Mouse (Mus musculus) CH12.LX (cell line): Measurements from ENCODE around the gene Stk17b. TPM values are rescaled to one million over a fixed set of nuclear protein-coding genes. Genes with fewer than 3 reads are reported as not detected.
A peak's percentile ranks its signal among the peaks of the same experiment; 100 is the strongest.

ENCODE experiments used
- DNase-seq: peaks from one replicate; pipeline ENCODE4 v3.0.0-alpha.2; 2013; ENCODE audit errors: extremely low read depth
- H3K27ac ChIP-seq: 2 replicates; pipeline ENCODE4 v1.5.1; 2012; ENCODE audit warnings: low read depth, mild to moderate bottlenecking, control low read depth, moderate library complexity; ENCODE audit not compliant: insufficient read depth
- H3K27me3 ChIP-seq: replicated peaks from 2 replicates; pipeline ENCODE3; 2012; ENCODE audit warnings: inconsistent platforms
- H3K36me3 ChIP-seq, 2 experiments: replicated peaks in 1 of 2; 2 replicates each; pipeline versions ENCODE3 to v1.6.1; 2012; ENCODE audit warnings: inconsistent platforms in 1 of 2, low read length in 1 of 2, mild to moderate bottlenecking in 1 of 2, mixed read lengths in 1 of 2, moderate library complexity in 1 of 2; ENCODE audit not compliant: control insufficient read depth in 1 of 2, insufficient read depth in 1 of 2
- H3K4me1 ChIP-seq, 2 experiments: 2 replicates each; pipeline ENCODE4 v1.6.1; 2012; ENCODE audit warnings: inconsistent platforms in 1 of 2, moderate library complexity in 1 of 2; ENCODE audit not compliant: insufficient read depth in 2 of 2, control insufficient read depth in 1 of 2
- H3K4me2 ChIP-seq: 2 replicates; pipeline ENCODE4 v1.6.1; 2012; ENCODE audit warnings: low read depth, mild to moderate bottlenecking, control low read depth; ENCODE audit not compliant: poor library complexity, insufficient read depth, severe bottlenecking
- H3K4me3 ChIP-seq, 3 experiments: fragments of 150-350 bp in 1 of 3; sonication (generic) in 1 of 3; replicated peaks in 1 of 3; 2 replicates each; pipeline versions ENCODE3 to v1.5.1; 2011 to 2012; ENCODE audit warnings: low read depth in 2 of 3, low read length in 2 of 3, mild to moderate bottlenecking in 2 of 3, moderate library complexity in 2 of 3, control low read depth in 1 of 3, improper control_type of control experiment in 1 of 3, inconsistent platforms in 1 of 3, mixed read lengths in 1 of 3; ENCODE audit not compliant: poor library complexity in 1 of 3
- H3K79me2 ChIP-seq: replicated peaks from 2 replicates; pipeline ENCODE4 v1.6.1; 2012; ENCODE audit warnings: mild to moderate bottlenecking, moderate library complexity; ENCODE audit not compliant: control insufficient read depth, poor library complexity, insufficient read depth, severe bottlenecking; ENCODE audit errors: extremely low read depth
- H3K9ac ChIP-seq: 2 replicates; pipeline ENCODE4 v1.6.1; 2012; ENCODE audit warnings: low read depth, mild to moderate bottlenecking, control low read depth, moderate library complexity; ENCODE audit not compliant: insufficient read depth
- H3K9me3 ChIP-seq: replicated peaks from 2 replicates; pipeline ENCODE3; 2012; ENCODE audit warnings: low read length, inconsistent platforms, mixed read lengths
- BHLHE40 ChIP-seq: IDR thresholded peaks from 2 replicates; pipeline ENCODE4 v1.6.1; 2011; ENCODE audit warnings: mild to moderate bottlenecking, low read depth, low read length, improper control_type of control experiment
- CTCF ChIP-seq, 2 experiments: IDR thresholded peaks in 1 of 2; conservative IDR thresholded peaks in 1 of 2; 2 replicates each; pipeline ENCODE4 v1.5.1; 2011 to 2012; ENCODE audit warnings: low read depth in 2 of 2, low read length in 2 of 2, improper control_type of control experiment in 1 of 2, inconsistent platforms in 1 of 2, mild to moderate bottlenecking in 1 of 2, moderate library complexity in 1 of 2
- E2F4 ChIP-seq: IDR thresholded peaks from 2 replicates; pipeline ENCODE4 v1.6.1; 2011; ENCODE audit warnings: low read depth, low read length, improper control_type of control experiment; ENCODE audit not compliant: insufficient replicate concordance
- ELF1 ChIP-seq: IDR thresholded peaks from 2 replicates; pipeline ENCODE4 v1.6.1; 2014; ENCODE audit warnings: low read depth, mild to moderate bottlenecking, inconsistent platforms, low read length, improper control_type of control experiment
- EP300 ChIP-seq: IDR thresholded peaks from 2 replicates; pipeline ENCODE4 v1.6.1; 2011; ENCODE audit warnings: low read length, improper control_type of control experiment
- GABPA ChIP-seq: IDR thresholded peaks from 2 replicates; pipeline ENCODE4 v1.6.1; 2012; ENCODE audit warnings: low read depth, low read length, improper control_type of control experiment, inconsistent platforms; ENCODE audit not compliant: insufficient replicate concordance
- HCFC1 ChIP-seq: IDR thresholded peaks from 2 replicates; pipeline ENCODE4 v1.6.1; 2012; ENCODE audit warnings: low read depth, mild to moderate bottlenecking, inconsistent platforms, low read length, improper control_type of control experiment
- IRF4 ChIP-seq: IDR thresholded peaks from 2 replicates; pipeline ENCODE4 v1.6.1; 2014; ENCODE audit warnings: low read depth, mild to moderate bottlenecking, inconsistent platforms, low read length, improper control_type of control experiment
- JUN ChIP-seq: IDR thresholded peaks from 2 replicates; pipeline ENCODE4 v1.6.1; 2011; ENCODE audit warnings: low read depth, mild to moderate bottlenecking, low read length, improper control_type of control experiment, moderate library complexity; ENCODE audit not compliant: insufficient read depth
- KAT2A ChIP-seq: IDR thresholded peaks from 2 replicates; pipeline ENCODE4 v1.6.1; 2012; ENCODE audit warnings: low read length, improper control_type of control experiment, inconsistent platforms; ENCODE audit not compliant: insufficient replicate concordance
- MEF2A ChIP-seq: IDR thresholded peaks from 2 replicates; pipeline ENCODE4 v1.6.1; 2014; ENCODE audit warnings: low read depth, mild to moderate bottlenecking, inconsistent platforms, low read length, improper control_type of control experiment, borderline replicate concordance
- MXI1 ChIP-seq: IDR thresholded peaks from 2 replicates; pipeline ENCODE4 v1.6.1; 2011; ENCODE audit warnings: mild to moderate bottlenecking, low read depth, low read length, improper control_type of control experiment
- NELFE ChIP-seq: IDR thresholded peaks from 2 replicates; pipeline ENCODE4 v1.6.1; 2011; ENCODE audit warnings: low read depth, low read length, improper control_type of control experiment
- NRF1 ChIP-seq: IDR thresholded peaks from 2 replicates; pipeline ENCODE4 v1.6.1; 2014; ENCODE audit warnings: low read depth, mild to moderate bottlenecking, inconsistent platforms, low read length, improper control_type of control experiment, moderate library complexity
- PAX5 ChIP-seq: IDR thresholded peaks from 2 replicates; pipeline ENCODE4 v1.6.1; 2012; ENCODE audit warnings: low read length, inconsistent platforms, mixed read lengths
- POLR2AphosphoS2 ChIP-seq: IDR thresholded peaks from 2 replicates; pipeline ENCODE4 v1.6.1; 2011; ENCODE audit warnings: low read depth, low read length, improper control_type of control experiment
- RCOR1 ChIP-seq: conservative IDR thresholded peaks from 2 replicates; pipeline ENCODE4 v1.6.1; 2012; ENCODE audit warnings: low read depth, mild to moderate bottlenecking, inconsistent platforms, low read length, improper control_type of control experiment
- TBP ChIP-seq: conservative IDR thresholded peaks from 2 replicates; pipeline ENCODE4 v1.6.1; 2011; ENCODE audit warnings: low read depth, low read length, improper control_type of control experiment
- TCF12 ChIP-seq: IDR thresholded peaks from 2 replicates; pipeline ENCODE4 v1.6.1; 2014; ENCODE audit warnings: low read depth, mild to moderate bottlenecking, inconsistent platforms, low read length, improper control_type of control experiment
- USF1 ChIP-seq: IDR thresholded peaks from 2 replicates; pipeline ENCODE4 v1.6.1; 2014; ENCODE audit warnings: low read depth, mild to moderate bottlenecking, inconsistent platforms, low read length, improper control_type of control experiment
- USF2 ChIP-seq: conservative IDR thresholded peaks from 2 replicates; pipeline ENCODE4 v1.6.1; 2011; ENCODE audit warnings: low read depth, low read length, improper control_type of control experiment
- ZC3H11A ChIP-seq: IDR thresholded peaks from 2 replicates; pipeline ENCODE4 v1.6.1; 2012; ENCODE audit warnings: low read depth, mild to moderate bottlenecking, inconsistent platforms, low read length, improper control_type of control experiment
- dilution Hi-C: fragments of 300-500 bp; cut with MboI; formaldehyde crosslinking; loops from 2 replicates; pipeline ENCODE4 v1.14.3; 2020; ENCODE audit warnings: low sequenced_read_pairs; ENCODE audit not compliant: extremely low pct_unique_long_range_greater_than_20kb, extremely low pct_ligation_motif_present
- in situ Hi-C: fragments of 300-500 bp; cut with MboI; formaldehyde crosslinking; loops from 3 replicates; pipeline ENCODE4 v1.14.3; 2019; ENCODE audit warnings: low sequenced_read_pairs, low pct_ligation_motif_present, low pct_unique_long_range_greater_than_20kb, mixed read lengths
- polyA plus RNA-seq: library from polyadenylated mRNA; unstranded; fragments of >175 nt; gene quantifications from 2 replicates; pipeline ENCODE4 v1.2.1, GENCODE M21; 2012; ENCODE audit warnings: low read depth; ENCODE audit not compliant: insufficient read length
- total RNA-seq, 2 experiments: library from RNA; depleted of rRNA; stranded (reverse); fragments of 300-350 nt in 1 of 2; fragments of >200 nt in 1 of 2; gene quantifications; 2 replicates each; pipeline ENCODE4 v1.2.3; 2012 to 2014

Gene Stk17b
- total and polyA plus RNA-seq, 3 experiments = 25.2 to 58.6 (median 46.3) TPM

GRCm38 (mm10) chr1:53782079-53782478 lies 2.9 kb downstream of the Stk17b start:
- dilution Hi-C loops (no loop called here), in situ Hi-C loops (loop anchor here (25.0 kb wide), 1 partner anchor 105 kb away; no protein-coding TSS in a partner anchor)
- no peak for TF ChIP-seq CTCF (conservative IDR thresholded peaks at IDR 0.05 in 1 of 2, IDR thresholded peaks at IDR 0.05 in 1 of 2; ENCODE audit: low read depth in 2 of 2, low read length in 2 of 2)
- TF ChIP-seq NELFE = no peak
- 0 out of 2 replicates have a peak, but pooled peaks have one; percentile 10 for TF ChIP-seq MXI1
- H3K4me1 ChIP-seq = peaks cover 0 to 46% of the 10 kb centered on the region in 2 experiments; a peak in 3 of 4 replicates
- H3K9me3 ChIP-seq = no peaks in the 10 kb centered on the region
- H3K36me3 ChIP-seq = peaks cover 0 to 2% of the 10 kb centered on the region in 2 experiments
- H3K4me3 ChIP-seq = peak overlapping the region; percentile 51 to 99 (median 86)
- H3K4me2 ChIP-seq = peak overlapping the region; percentile 86
- H3K9ac ChIP-seq = peak overlapping the region; percentile 87
- no peaks in the 10 kb centered on the region for H3K27me3 ChIP-seq
- peak overlapping the region; percentile 45 for H3K27ac ChIP-seq
- peaks cover 54% of the 10 kb centered on the region for H3K79me2 ChIP-seq
- DNase-seq = no peak

DNA sequence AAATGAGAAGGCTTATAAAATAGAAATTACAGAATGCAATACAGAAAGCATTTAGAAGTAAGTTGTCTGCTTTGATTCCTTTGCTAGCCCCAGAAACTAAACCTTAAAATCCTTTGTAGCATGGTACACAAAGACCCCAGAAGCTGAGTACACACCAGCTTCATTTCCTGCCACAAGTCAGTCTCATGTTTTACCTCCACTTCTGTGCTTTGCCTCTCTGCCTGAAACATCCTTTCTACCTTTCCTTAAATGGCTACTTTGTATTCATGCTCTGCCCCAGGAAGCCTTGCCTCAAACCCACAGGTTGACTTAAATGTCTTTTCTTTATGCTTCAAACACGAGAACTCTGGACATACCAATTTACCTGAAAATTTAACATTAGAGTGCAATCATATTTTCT lies 3.7 kb downstream of the Stk17b start:
- Histone ChIP-seq H3K36me3 (peaks cover 0 to 2% of the 10 kb centered on the region in 2 experiments), H3K4me1 (peaks cover 0 to 50% of the 10 kb centered on the region in 2 experiments; a peak in 3 of 4 replicates), H3K27ac (no peak overlapping the region), H3K9me3 (no peaks in the 10 kb centered on the region), H3K4me2 (peak overlapping the region; percentile 91), H3K4me3 (peak overlapping the region; percentile 25 to 86 (median 54)), H3K27me3 (no peaks in the 10 kb centered on the region), H3K79me2 (peaks cover 60% of the 10 kb centered on the region), H3K9ac (peak overlapping the region; percentile 71; the same call in 1 of the 2 replicates)
- in situ Hi-C loops (loop anchor here (25.0 kb wide), 1 partner anchor 106 kb away; no protein-coding TSS in a partner anchor), dilution Hi-C loops (no loop called here)
- no peak for DNase-seq
- no peak for TF ChIP-seq USF1
- TF ChIP-seq GABPA = no peak
- TF ChIP-seq ZC3H11A = no peak
- TF ChIP-seq NRF1 = no peak
- TF ChIP-seq PAX5 = no peak
- no peak for TF ChIP-seq JUN
- no peak for TF ChIP-seq HCFC1
- TF ChIP-seq E2F4 = no peak
- no peak for TF ChIP-seq KAT2A
- TF ChIP-seq MEF2A = no peak
- no peak for TF ChIP-seq ELF1
- no peak for TF ChIP-seq RCOR1
- TF ChIP-seq IRF4 = no peak
- no peak for TF ChIP-seq EP300
- no peak for TF ChIP-seq TCF12
- TF ChIP-seq BHLHE40 = no peak
- TF ChIP-seq TBP = no peak
- no peak for TF ChIP-seq POLR2AphosphoS2
- no peak for TF ChIP-seq USF2
